Mouse (Mus musculus) midbrain, embryonic 12.5 days (tissue): ENCODE results near the gene Repin1. TPM values are rescaled to one million over a fixed set of nuclear protein-coding genes. Genes with fewer than 3 reads are reported as not detected.

Experiments
- ATAC-seq: fragments of 200-750 bp; cut with Nextera tagmentation; 2 replicates; pipeline ENCODE4 v1.8.0; 2017; ENCODE audit warnings: low read depth, moderate TSS enrichment, moderate library complexity; ENCODE audit not compliant: low FRiP score
- H3K27ac ChIP-seq: fragments of 300-500 bp; sonication (generic); replicated peaks from 2 replicates; pipeline ENCODE4 v1.5.1; 2016; ENCODE audit warnings: mild to moderate bottlenecking
- H3K27me3 ChIP-seq: fragments of 300-500 bp; sonication (generic); 2 replicates; pipeline ENCODE4 v1.6.1; 2016; ENCODE audit warnings: mild to moderate bottlenecking
- H3K36me3 ChIP-seq: fragments of 300-500 bp; sonication (generic); 2 replicates; pipeline ENCODE4 v1.6.1; 2016
- H3K4me1 ChIP-seq: fragments of 300-500 bp; sonication (generic); 2 replicates; pipeline ENCODE4 v1.6.1; 2016
- H3K4me2 ChIP-seq: fragments of 300-500 bp; sonication (generic); replicated peaks from 2 replicates; pipeline ENCODE4 v1.6.1; 2016; ENCODE audit warnings: mild to moderate bottlenecking, moderate library complexity
- H3K4me3 ChIP-seq: fragments of 300-500 bp; sonication (generic); 2 replicates; pipeline ENCODE4 v1.5.1; 2016; ENCODE audit warnings: mild to moderate bottlenecking
- H3K9ac ChIP-seq: fragments of 300-500 bp; sonication (generic); replicated peaks from 2 replicates; pipeline ENCODE4 v1.6.1; 2016; ENCODE audit warnings: mild to moderate bottlenecking, moderate library complexity
- H3K9me3 ChIP-seq: fragments of 300-500 bp; sonication (generic); 2 replicates; pipeline ENCODE4 v1.6.1; 2016; ENCODE audit warnings: mild to moderate bottlenecking
- WGBS: fragments of 180-500 bp; shearing (Covaris S2); methylation state at CpG from one replicate; pipeline ENCODE4 v1.1.7; 2016; 5-methylcytosine and 5-hydroxymethylcytosine counted together
- polyA plus RNA-seq: library from polyadenylated mRNA; unstranded; fragments of >200 nt; fragmentation: Nextera tagmentation; extraction: Ambion mirVana; gene quantifications from 2 replicates; pipeline ENCODE4 v1.2.1, GENCODE M21; 2016

The Repin1 gene
- polyA plus RNA-seq, 1 experiment from 2014 or later: 54.1 TPM

- Histone ChIP-seq H3K4me3 (peak overlapping the region; percentile 45), H3K9me3 (no peaks in the 10 kb centered on the region), H3K27ac (no peak overlapping the region), H3K36me3 (no peaks in the 10 kb centered on the region), H3K27me3 (peaks cover 58% of the 10 kb centered on the region), H3K4me1 (peaks cover 20% of the 10 kb centered on the region), H3K4me2 (peak overlapping the region; percentile 67), H3K9ac (peak overlapping the region; percentile 34; the same call in 1 of the 2 replicates)
- ATAC-seq: peak; percentile 19; the same call in 1 of the 2 replicates
- WGBS: 22% methylated on average over 13 of the region's 13 CpGs
Observed at GRCm38 (mm10) chr6:48629661-48630034, 36.0 kb downstream of the Repin1 start.

GRCm38 (mm10) chr6:48630831-48631230 lies 37.1 kb downstream of the Repin1 start:
- Histone ChIP-seq H3K4me2 (no peak overlapping the region), H3K9ac (no peak overlapping the region), H3K36me3 (no peaks in the 10 kb centered on the region), H3K27ac (no peak overlapping the region), H3K4me3 (no peak overlapping the region), H3K9me3 (no peaks in the 10 kb centered on the region), H3K4me1 (peaks cover 20% of the 10 kb centered on the region), H3K27me3 (peaks cover 49% of the 10 kb centered on the region)
- WGBS: 92% methylated on average over 8 of the region's 8 CpGs
- ATAC-seq: no peak

GRCm38 (mm10) chr6:48635105-48635504 lies 41.4 kb downstream of the Repin1 start:
- 88% methylated on average over 2 of the region's 2 CpGs for WGBS

GRCm38 (mm10) chr6:48636515-48636914 lies 42.8 kb downstream of the Repin1 start:
- WGBS: 43% methylated on average over 6 of the region's 6 CpGs
- Histone ChIP-seq H3K9me3 (no peaks in the 10 kb centered on the region), H3K27ac (no peak overlapping the region), H3K4me1 (no peaks in the 10 kb centered on the region), H3K4me2 (no peak overlapping the region), H3K9ac (no peak overlapping the region), H3K4me3 (no peak overlapping the region), H3K36me3 (no peaks in the 10 kb centered on the region), H3K27me3 (no peaks in the 10 kb centered on the region)
- ATAC-seq: no peak

More at GRCm38 (mm10) chr6:48635105-48635504, 41.4 kb downstream of the Repin1 start:
- Histone ChIP-seq H3K36me3 (no peaks in the 10 kb centered on the region), H3K27ac (no peak overlapping the region), H3K27me3 (peaks cover 9% of the 10 kb centered on the region), H3K9me3 (no peaks in the 10 kb centered on the region), H3K9ac (no peak overlapping the region), H3K4me1 (no peaks in the 10 kb centered on the region), H3K4me2 (no peak overlapping the region), H3K4me3 (no peak overlapping the region)
- ATAC-seq: no peak

GRCm38 (mm10) chr6:48637811-48638500 lies 44.3 kb downstream of the Repin1 start:
- WGBS: 68% methylated on average over 6 of the region's 6 CpGs
- ATAC-seq: no peak

GRCm38 (mm10) chr6:48638553-48638952 lies 44.9 kb downstream of the Repin1 start:
- no peak overlapping the region for H3K4me2 ChIP-seq
- no peaks in the 10 kb centered on the region for H3K36me3 ChIP-seq
- no peaks in the 10 kb centered on the region for H3K4me1 ChIP-seq
- H3K27me3 ChIP-seq: no peaks in the 10 kb centered on the region
- 84% methylated on average over 2 of the region's 2 CpGs for WGBS
- H3K27ac ChIP-seq: no peak overlapping the region
- no peak overlapping the region for H3K9ac ChIP-seq
- no peaks in the 10 kb centered on the region for H3K9me3 ChIP-seq
- ATAC-seq: no peak
- H3K4me3 ChIP-seq: no peak overlapping the region

More at GRCm38 (mm10) chr6:48637811-48638500, 44.3 kb downstream of the Repin1 start:
- no peaks in the 10 kb centered on the region for H3K4me1 ChIP-seq
- H3K4me3 ChIP-seq: no peak overlapping the region
- no peaks in the 10 kb centered on the region for H3K9me3 ChIP-seq
- H3K4me2 ChIP-seq: no peak overlapping the region
- no peak overlapping the region for H3K27ac ChIP-seq
- H3K27me3 ChIP-seq: no peaks in the 10 kb centered on the region
- no peaks in the 10 kb centered on the region for H3K36me3 ChIP-seq
- no peak overlapping the region for H3K9ac ChIP-seq

GRCm38 (mm10) chr6:48641391-48641790 lies 47.7 kb downstream of the Repin1 start:
- no peak overlapping the region for H3K4me2 ChIP-seq
- H3K4me1 ChIP-seq: peaks cover 2% of the 10 kb centered on the region; the same call in 1 of the 2 replicates
- H3K27me3 ChIP-seq: 0 out of 2 replicates have a peak, but pooled peaks cover 5% of the 10 kb centered on the region
- H3K9me3 ChIP-seq: no peaks in the 10 kb centered on the region
- no peaks in the 10 kb centered on the region for H3K36me3 ChIP-seq
- H3K27ac ChIP-seq: no peak overlapping the region
- WGBS: 81% methylated on average over 6 of the region's 6 CpGs
- H3K9ac ChIP-seq: no peak overlapping the region
- ATAC-seq: no peak
- H3K4me3 ChIP-seq: no peak overlapping the region

- Histone ChIP-seq H3K27ac (no peak overlapping the region), H3K4me2 (no peak overlapping the region), H3K4me3 (no peak overlapping the region), H3K27me3 (0 out of 2 replicates have a peak, but pooled peaks cover 5% of the 10 kb centered on the region), H3K36me3 (no peaks in the 10 kb centered on the region), H3K4me1 (peaks cover 2% of the 10 kb centered on the region; the same call in 1 of the 2 replicates), H3K9ac (no peak overlapping the region), H3K9me3 (no peaks in the 10 kb centered on the region)
- 24% methylated on average over 4 of the region's 4 CpGs for WGBS
- ATAC-seq: no peak
Observed at GRCm38 (mm10) chr6:48642764-48643292, 49.1 kb downstream of the Repin1 start.

GRCm38 (mm10) chr6:48645660-48646308 lies 52.1 kb downstream of the Repin1 start:
- Histone ChIP-seq H3K9me3 (no peaks in the 10 kb centered on the region), H3K9ac (no peak overlapping the region), H3K27ac (no peak overlapping the region), H3K36me3 (no peaks in the 10 kb centered on the region), H3K27me3 (0 out of 2 replicates have a peak, but pooled peaks cover 5% of the 10 kb centered on the region), H3K4me2 (no peak overlapping the region), H3K4me3 (no peak overlapping the region), H3K4me1 (peaks cover 2% of the 10 kb centered on the region; the same call in 1 of the 2 replicates)
- ATAC-seq: peak; percentile 19; the same call in 1 of the 2 replicates
- 12% methylated on average over 12 of the region's 12 CpGs for WGBS

GRCm38 (mm10) chr6:48646309-48646690 lies 52.6 kb downstream of the Repin1 start:
- H3K27ac ChIP-seq: no peak overlapping the region
- H3K4me3 ChIP-seq: no peak overlapping the region
- H3K9me3 ChIP-seq: no peaks in the 10 kb centered on the region
- H3K4me1 ChIP-seq: peaks cover 2% of the 10 kb centered on the region; the same call in 1 of the 2 replicates
- ATAC-seq: no peak
- H3K36me3 ChIP-seq: no peaks in the 10 kb centered on the region
- no peak overlapping the region for H3K4me2 ChIP-seq
- no peak overlapping the region for H3K9ac ChIP-seq
- H3K27me3 ChIP-seq: 0 out of 2 replicates have a peak, but pooled peaks cover 5% of the 10 kb centered on the region
- 88% methylated on average over 4 of the region's 4 CpGs for WGBS

GRCm38 (mm10) chr6:48646995-48647394 lies 53.3 kb downstream of the Repin1 start, which contains the start of gene Gimap8:
Gene Gimap8, plus strand, starts transcription at chr6:48647234.
- WGBS: 52% methylated on average over 3 of the region's 3 CpGs
- Histone ChIP-seq H3K9ac (no peak within 1 kb of the TSS), H3K4me3 (no peak within 1 kb of the TSS), H3K4me2 (no peak within 1 kb of the TSS), H3K27ac (no peak within 1 kb of the TSS), H3K36me3 (no peaks in the 10 kb centered on the region), H3K27me3 (0 out of 2 replicates have a peak, but pooled peaks cover 5% of the 10 kb centered on the region), H3K9me3 (no peaks in the 10 kb centered on the region), H3K4me1 (peaks cover 2% of the 10 kb centered on the region; the same call in 1 of the 2 replicates)
- no peak for ATAC-seq

- WGBS: 89% methylated on average over 2 of the region's 2 CpGs
- Histone ChIP-seq H3K36me3 (no peaks in the 10 kb centered on the region), H3K4me1 (peaks cover 2% of the 10 kb centered on the region; the same call in 1 of the 2 replicates), H3K4me2 (no peak overlapping the region), H3K4me3 (no peak overlapping the region), H3K27ac (no peak overlapping the region), H3K9ac (no peak overlapping the region), H3K9me3 (no peaks in the 10 kb centered on the region), H3K27me3 (0 out of 2 replicates have a peak, but pooled peaks cover 5% of the 10 kb centered on the region)
- ATAC-seq: no peak
Observed at GRCm38 (mm10) chr6:48647611-48648010, 53.9 kb downstream of the Repin1 start.
